Mouse (Mus musculus) midbrain, embryonic 10.5 days (tissue): ENCODE measurements around the gene Zfp93. TPM values are rescaled to one million over a fixed set of nuclear protein-coding genes. Genes with fewer than 3 reads are reported as not detected.

Experiments
- DNase-seq: peaks from one replicate; pipeline ENCODE4 v3.0.0-alpha.2; 2017; ENCODE audit warnings: low spot score
- H3K27ac ChIP-seq: fragments of 300-500 bp; sonication (generic); replicated peaks from 2 replicates; pipeline ENCODE4 v1.5.1; 2016; ENCODE audit warnings: mild to moderate bottlenecking
- H3K27me3 ChIP-seq: fragments of 300-500 bp; sonication (generic); 2 replicates; pipeline ENCODE4 v1.6.1; 2016; ENCODE audit warnings: low read depth, mild to moderate bottlenecking; ENCODE audit not compliant: poor library complexity, severe bottlenecking
- H3K36me3 ChIP-seq: fragments of 300-500 bp; sonication (generic); 2 replicates; pipeline ENCODE4 v1.6.1; 2016; ENCODE audit warnings: mild to moderate bottlenecking, moderate library complexity
- H3K4me1 ChIP-seq: fragments of 300-500 bp; sonication (generic); 2 replicates; pipeline ENCODE4 v1.6.1; 2016
- H3K4me3 ChIP-seq: fragments of 300-500 bp; sonication (generic); 2 replicates; pipeline ENCODE4 v1.5.1; 2016; ENCODE audit warnings: mild to moderate bottlenecking, moderate library complexity
- H3K9me3 ChIP-seq: fragments of 300-500 bp; sonication (generic); replicated peaks from 2 replicates; pipeline ENCODE4 v1.6.1; 2016; ENCODE audit warnings: mild to moderate bottlenecking
- WGBS: fragments of 180-500 bp; shearing (Covaris S2); methylation state at CpG from one replicate; pipeline ENCODE4 v1.1.7; 2016; 5-methylcytosine and 5-hydroxymethylcytosine counted together
- polyA plus RNA-seq: library from polyadenylated mRNA; unstranded; fragments of >200 nt; fragmentation: Nextera tagmentation; extraction: Ambion mirVana; gene quantifications from 2 replicates; pipeline ENCODE4 v1.2.1, GENCODE M21; 2016

The Zfp93 gene
- polyA plus RNA-seq = 6.2 and 7.4 TPM in 2 replicates

GRCm38 (mm10) chr7:24270288-24270672, at the start of gene Zfp93:
Zfp93 (plus strand) TSS chr7:24270420.
- H3K4me3 ChIP-seq = peak within 1 kb of the TSS; percentile 74
- no peaks in the 10 kb centered on the region for H3K9me3 ChIP-seq
- H3K27ac ChIP-seq = peak within 1 kb of the TSS; percentile 88
- peaks cover 18% of the 10 kb centered on the region for H3K4me1 ChIP-seq
- DNase-seq = peak; percentile 82
- H3K27me3 ChIP-seq = no peaks in the 10 kb centered on the region
- H3K36me3 ChIP-seq = peaks cover 24% of the 10 kb centered on the region
- 1% methylated on average over 12 of the region's 12 CpGs for WGBS

GRCm38 (mm10) chr7:24237040-24237791, 33.0 kb upstream of the Zfp93 start, which contains the start of gene Zfp109:
Zfp109 (minus strand) TSS chr7:24237560.
- DNase-seq = peak; percentile 69
- Histone ChIP-seq H3K4me1 (peaks cover 13% of the 10 kb centered on the region), H3K27me3 (no peaks in the 10 kb centered on the region), H3K36me3 (peaks cover 22% of the 10 kb centered on the region), H3K27ac (peak within 1 kb of the TSS; percentile 85), H3K9me3 (no peaks in the 10 kb centered on the region), H3K4me3 (peak within 1 kb of the TSS; percentile 79)
- 5% methylated on average over 28 of the region's 28 CpGs for WGBS

GRCm38 (mm10) chr7:24253779-24254615, 16.2 kb upstream of the Zfp93 start:
- no peak for DNase-seq
- Histone ChIP-seq H3K4me3 (peak overlapping the region; percentile 63), H3K9me3 (no peaks in the 10 kb centered on the region), H3K4me1 (peaks cover 9% of the 10 kb centered on the region), H3K36me3 (no peaks in the 10 kb centered on the region), H3K27me3 (no peaks in the 10 kb centered on the region), H3K27ac (peak overlapping the region; percentile 80)
- 59% methylated on average over 9 of the region's 9 CpGs for WGBS

GRCm38 (mm10) chr7:24254633-24255474, 15.4 kb upstream of the Zfp93 start, which contains the start of gene Zfp108:
Zfp108 (plus strand) TSS chr7:24254794.
- Histone ChIP-seq H3K27me3 (no peaks in the 10 kb centered on the region), H3K4me3 (peak within 1 kb of the TSS; percentile 63)
- 19% methylated on average over 21 of the region's 21 CpGs for WGBS

GRCm38 (mm10) chr7:24259306-24259999, 10.8 kb upstream of the Zfp93 start:
- no peaks in the 10 kb centered on the region for H3K9me3 ChIP-seq
- H3K4me3 ChIP-seq = no peak overlapping the region
- H3K4me1 ChIP-seq = peaks cover 9% of the 10 kb centered on the region
- peaks cover 24% of the 10 kb centered on the region for H3K36me3 ChIP-seq
- WGBS = 92% methylated on average over 13 of the region's 13 CpGs
- DNase-seq = no peak
- H3K27ac ChIP-seq = no peak overlapping the region
- no peaks in the 10 kb centered on the region for H3K27me3 ChIP-seq

More at GRCm38 (mm10) chr7:24254633-24255474, 15.4 kb upstream of the Zfp93 start, which contains the start of gene Zfp108:
- peak; percentile 75 for DNase-seq
- Histone ChIP-seq H3K4me1 (peaks cover 9% of the 10 kb centered on the region), H3K36me3 (peaks cover 3% of the 10 kb centered on the region; the same call in 1 of the 2 replicates), H3K9me3 (no peaks in the 10 kb centered on the region), H3K27ac (peak within 1 kb of the TSS; percentile 80)

- no peak overlapping the region for H3K27ac ChIP-seq
- H3K36me3 ChIP-seq = peaks cover 24% of the 10 kb centered on the region
- H3K4me1 ChIP-seq = peaks cover 6% of the 10 kb centered on the region
- H3K9me3 ChIP-seq = no peaks in the 10 kb centered on the region
- WGBS = 94% methylated on average over 4 of the region's 4 CpGs
- no peaks in the 10 kb centered on the region for H3K27me3 ChIP-seq
- no peak overlapping the region for H3K4me3 ChIP-seq
- no peak for DNase-seq
Measured at GRCm38 (mm10) chr7:24260000-24260312, 10.3 kb upstream of the Zfp93 start.

- no peak overlapping the region for H3K27ac ChIP-seq
- no peak for DNase-seq
- WGBS = 70% methylated on average over 24 of the region's 24 CpGs
Measured at GRCm38 (mm10) chr7:24268176-24269155, 1.8 kb upstream of the Zfp93 start.

GRCm38 (mm10) chr7:24269256-24269655, 964 bp upstream of the Zfp93 start:
- H3K36me3 ChIP-seq = peaks cover 13% of the 10 kb centered on the region
- H3K9me3 ChIP-seq = no peaks in the 10 kb centered on the region
- WGBS = 65% methylated on average over 3 of the region's 3 CpGs
- peaks cover 18% of the 10 kb centered on the region for H3K4me1 ChIP-seq
- H3K27me3 ChIP-seq = no peaks in the 10 kb centered on the region
- no peak overlapping the region for H3K27ac ChIP-seq
- no peak overlapping the region for H3K4me3 ChIP-seq
- no peak for DNase-seq

More at GRCm38 (mm10) chr7:24268176-24269155, 1.8 kb upstream of the Zfp93 start:
- Histone ChIP-seq H3K4me3 (no peak overlapping the region), H3K36me3 (peaks cover 5% of the 10 kb centered on the region), H3K4me1 (peaks cover 18% of the 10 kb centered on the region), H3K27me3 (no peaks in the 10 kb centered on the region), H3K9me3 (no peaks in the 10 kb centered on the region)

GRCm38 (mm10) chr7:24269667-24270287, 443 bp upstream of the Zfp93 start:
- Histone ChIP-seq H3K4me3 (peak overlapping the region; percentile 74), H3K27ac (peak overlapping the region; percentile 88), H3K27me3 (no peaks in the 10 kb centered on the region), H3K36me3 (peaks cover 19% of the 10 kb centered on the region), H3K9me3 (no peaks in the 10 kb centered on the region), H3K4me1 (peaks cover 18% of the 10 kb centered on the region)
- WGBS = 37% methylated on average over 7 of the region's 7 CpGs
- DNase-seq = no peak

- no peak overlapping the region for H3K4me3 ChIP-seq
Measured at GRCm38 (mm10) chr7:24271191-24271590, 971 bp downstream of the Zfp93 start.

More at GRCm38 (mm10) chr7:24271191-24271590, 971 bp downstream of the Zfp93 start:
- Histone ChIP-seq H3K27ac (no peak overlapping the region), H3K4me1 (peaks cover 18% of the 10 kb centered on the region), H3K36me3 (peaks cover 33% of the 10 kb centered on the region), H3K27me3 (no peaks in the 10 kb centered on the region), H3K9me3 (no peaks in the 10 kb centered on the region)
- no peak for DNase-seq
- 97% methylated on average over 6 of the region's 6 CpGs for WGBS
